Mouse (Mus musculus) embryo, embryonic 11 days (tissue): ENCODE results near the gene 1500015O10Rik.

Experiments
- DNase-seq: peaks from one replicate; pipeline ENCODE4 v3.0.0-alpha.2; 2015

Gene 1500015O10Rik

GRCm38 (mm10) chr1:43730491-43730924, at the start of gene 1500015O10Rik:
Gene 1500015O10Rik, plus strand, starts transcription at chr1:43730602.
- DNase-seq = no peak

- no peak for DNase-seq
These were observed 40.4 kb upstream of the 1500015O10Rik start for GRCm38 (mm10) chr1:43689983-43690382.

GRCm38 (mm10) chr1:43690507-43690906, 39.9 kb upstream of the 1500015O10Rik start:
- DNase-seq = no peak

GRCm38 (mm10) chr1:43694076-43694475, 36.3 kb upstream of the 1500015O10Rik start:
- DNase-seq = no peak

- peak; percentile 22 for DNase-seq
These were observed 35.4 kb upstream of the 1500015O10Rik start for GRCm38 (mm10) chr1:43694851-43695545.

GRCm38 (mm10) chr1:43698577-43699000, 31.8 kb upstream of the 1500015O10Rik start:
- DNase-seq = peak; percentile 70

GRCm38 (mm10) chr1:43714841-43715240, 15.6 kb upstream of the 1500015O10Rik start:
- no peak for DNase-seq

- no peak for DNase-seq
These were observed 12.4 kb upstream of the 1500015O10Rik start for GRCm38 (mm10) chr1:43717967-43718366.

GRCm38 (mm10) chr1:43718793-43719192, 11.6 kb upstream of the 1500015O10Rik start:
- DNase-seq = no peak

- DNase-seq = no peak
These were observed 7.9 kb upstream of the 1500015O10Rik start for GRCm38 (mm10) chr1:43722459-43722858.

GRCm38 (mm10) chr1:43732100-43732499, 1.7 kb downstream of the 1500015O10Rik start:
- DNase-seq = no peak

- DNase-seq = no peak
These were observed 2.3 kb downstream of the 1500015O10Rik start for GRCm38 (mm10) chr1:43732657-43733056.

GRCm38 (mm10) chr1:43737812-43738518, 7.6 kb downstream of the 1500015O10Rik start:
- DNase-seq = peak; percentile 64

- DNase-seq = no peak
These were observed 8.1 kb downstream of the 1500015O10Rik start for GRCm38 (mm10) chr1:43738519-43738894.

- no peak for DNase-seq
These were observed 24.3 kb downstream of the 1500015O10Rik start for GRCm38 (mm10) chr1:43754448-43755312.

- DNase-seq = peak; percentile 23
These were observed 29.7 kb downstream of the 1500015O10Rik start for GRCm38 (mm10) chr1:43760085-43760484.

GRCm38 (mm10) chr1:43764481-43764880, 34.1 kb downstream of the 1500015O10Rik start:
- no peak for DNase-seq

- DNase-seq = no peak
These were observed 35.9 kb downstream of the 1500015O10Rik start for GRCm38 (mm10) chr1:43766328-43766727.

GRCm38 (mm10) chr1:43768385-43768990, 38.1 kb downstream of the 1500015O10Rik start:
- DNase-seq = no peak

GRCm38 (mm10) chr1:43769348-43769747, 38.9 kb downstream of the 1500015O10Rik start:
- no peak for DNase-seq

- DNase-seq = no peak
These were observed 39.6 kb downstream of the 1500015O10Rik start for GRCm38 (mm10) chr1:43770032-43770431.

GRCm38 (mm10) chr1:43772694-43773093, 42.3 kb downstream of the 1500015O10Rik start:
- no peak for DNase-seq

- no peak for DNase-seq
These were observed 43.7 kb downstream of the 1500015O10Rik start for GRCm38 (mm10) chr1:43774126-43774525.
